Comparison of ENCODE assay signal across 16 mouse cellular contexts in genomic region chr7:130954177-130954601, GRCm38 (mm10). TPM values are rescaled to one million over a fixed set of nuclear protein-coding genes. Genes with fewer than 3 reads are reported as not detected.
DNase-seq lines count a peak whose midpoint lies in the region; ATAC-seq and TF ChIP-seq lines count a peak whose summit lies in the region.
"Had no signal": no experiment of that assay in that cellular context is flagged by ENCODE, and none has a peak within 500 bp of the region (broad histone marks: within the 10 kb centered on the region; RNA-seq: fewer than 3 reads in every experiment).

No protein-coding gene starts in this region.

- no peaks in the 10 kb centered on the region for H3K4me1 ChIP-seq in forebrain, embryonic 14.5 days (ENCODE audit: control insufficient read depth, insufficient read depth, low read length)
- H3K4me1 ChIP-seq in forebrain, embryonic 12.5 days = no peaks in the 10 kb centered on the region
- H3K4me1 ChIP-seq: liver, embryonic 15.5 days had no signal

- H3K9me3 ChIP-seq in forebrain, embryonic 14.5 days (replicated peaks; ENCODE audit: control insufficient read depth, low read length) = no peaks in the 10 kb centered on the region
- H3K9me3 ChIP-seq in forebrain, embryonic 12.5 days = no peaks in the 10 kb centered on the region
- H3K9me3 ChIP-seq: liver, embryonic 15.5 days had no signal

- no peaks in the 10 kb centered on the region for H3K36me3 ChIP-seq in forebrain, embryonic 14.5 days (ENCODE audit: control insufficient read depth, insufficient read depth, low read length)
- no peaks in the 10 kb centered on the region for H3K36me3 ChIP-seq in forebrain, embryonic 12.5 days (replicated peaks)
- H3K36me3 ChIP-seq: liver, embryonic 15.5 days had no signal

- no peak for ATAC-seq in forebrain, embryonic 14.5 days
- no peak for ATAC-seq in forebrain, embryonic 12.5 days (ENCODE audit: low FRiP score)
- ATAC-seq: Patski had no signal

- TF ChIP-seq CTCF in brain, embryonic 14.5 days (IDR thresholded peaks at IDR 0.05; ENCODE audit: borderline replicate concordance, extremely low read depth, insufficient read depth, insufficient read length) = no peak

- DNase-seq in forebrain, embryonic 14.5 days (ENCODE audit: low spot score) = peak; percentile 39
- peak; percentile 44 for DNase-seq in brain, embryonic 14.5 days (ENCODE audit: low read depth)
- DNase-seq in cerebellum, postnatal 10 days = peak; percentile 74
- DNase-seq in layer of hippocampus, adult 9-11 months = peak; percentile 62
- DNase-seq in frontal cortex, postnatal 10 days (ENCODE audit: low spot score in 2 of 2) = no peak
- no peak for DNase-seq in right cerebral cortex, postnatal 10 days (ENCODE audit: low spot score in 2 of 2)
- DNase-seq: B cell, adult 2 months; gastrocnemius, postnatal 36 days; kidney, adult 9 months; left cerebral cortex, postnatal 4 days; lung, postnatal 10 days; thymus, postnatal 36 days had no signal

- H3K9ac ChIP-seq in forebrain, embryonic 14.5 days (ENCODE audit: low read length) = no peak overlapping the region
- H3K9ac ChIP-seq in forebrain, embryonic 12.5 days = no peak overlapping the region
- H3K9ac ChIP-seq: liver, embryonic 15.5 days had no signal

- H3K4me3 ChIP-seq in forebrain, embryonic 14.5 days (ENCODE audit: low read depth, low read length) = no peak overlapping the region
- no peak overlapping the region for H3K4me3 ChIP-seq in forebrain, embryonic 12.5 days (replicated peaks)
- H3K4me3 ChIP-seq: liver, embryonic 15.5 days had no signal

- 87% methylated on average over 10 of the region's 10 CpGs for WGBS in forebrain, embryonic 14.5 days
- WGBS in forebrain, embryonic 12.5 days = 92% methylated on average over 10 of the region's 10 CpGs

- H3K4me2 ChIP-seq in forebrain, embryonic 14.5 days (ENCODE audit: low read length) = no peak overlapping the region
- H3K4me2 ChIP-seq in forebrain, embryonic 12.5 days = no peak overlapping the region
- H3K4me2 ChIP-seq: heart, embryonic 11.5 days; liver, embryonic 15.5 days had no signal

- H3K27me3 ChIP-seq in forebrain, embryonic 14.5 days (replicated peaks; ENCODE audit: control insufficient read depth, insufficient read depth, low read length) = no peaks in the 10 kb centered on the region
- H3K27me3 ChIP-seq in forebrain, embryonic 12.5 days = no peaks in the 10 kb centered on the region
- H3K27me3 ChIP-seq: liver, embryonic 15.5 days; Patski had no signal

- no peak for TF ChIP-seq POLR2A in brain, embryonic 14.5 days (IDR thresholded peaks at IDR 0.05; ENCODE audit: borderline replicate concordance, extremely low read depth, insufficient read depth, insufficient read length, poor library complexity, severe bottlenecking)

- no peak overlapping the region for H3K27ac ChIP-seq in forebrain, embryonic 14.5 days (ENCODE audit: low read depth, low read length)
- no peak overlapping the region for H3K27ac ChIP-seq in forebrain, embryonic 12.5 days
- H3K27ac ChIP-seq: liver, embryonic 15.5 days had no signal

RNA-seq across cellular contexts. Expression of gene Htra1, which starts 18.3 kb away (rescaled TPM):
- 24.7 and 26.6 TPM in 2 replicates for polyA plus RNA-seq in forebrain, embryonic 14.5 days (2014; fragmentation: Nextera tagmentation; extraction: Ambion mirVana)
- polyA plus RNA-seq in forebrain, embryonic 12.5 days (2016; fragmentation: Nextera tagmentation; extraction: Ambion mirVana) = 3.1 and 5.9 TPM in 2 replicates
- polyA plus RNA-seq in brain, embryonic 14.5 days (2012; rRNA removed) = 10.0 and 15.9 TPM in 2 replicates

Comparison
In these comparisons a context has a peak if more than half of its experiments do, and no peak if none do; other contexts are left out.
1. DNase-seq: peak in forebrain, embryonic 14.5 days (single experiment), brain, embryonic 14.5 days (single experiment), cerebellum, postnatal 10 days (2 of 2) and layer of hippocampus, adult 9-11 months (single experiment); none in frontal cortex, postnatal 10 days (0 of 2) and right cerebral cortex, postnatal 10 days (0 of 2).